Mouse (Mus musculus): ENCODE data around the gene Dbil5. TPM values are rescaled to one million over a fixed set of nuclear protein-coding genes. Genes with fewer than 3 reads are reported as not detected.

The Dbil5 gene
- polyA plus RNA-seq (2012; rRNA removed): 0.43 and 0.54 TPM in 2 replicates

DNA sequence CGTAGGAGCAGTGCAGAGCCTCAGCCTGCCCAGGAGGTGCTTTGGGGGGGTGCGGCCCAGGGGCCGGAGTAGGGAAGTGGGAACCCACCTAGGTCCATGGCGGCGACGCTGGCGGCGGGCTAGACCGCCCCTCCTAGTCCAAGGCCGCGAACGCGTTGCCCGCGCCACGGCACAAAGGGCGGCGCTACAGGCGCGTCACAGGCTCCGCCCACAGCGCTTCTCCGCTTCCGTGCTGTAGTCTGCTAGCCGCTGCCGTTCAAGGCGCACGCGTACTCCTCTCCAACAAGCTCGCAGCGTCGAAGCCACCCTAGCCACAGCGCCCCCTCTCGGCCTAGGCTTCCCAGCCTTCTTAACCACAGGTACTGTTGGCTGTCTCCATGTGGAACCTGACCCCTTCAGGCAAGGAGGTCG lies at the start of gene Dbil5, which contains the start of gene Gemin4:
Gene Dbil5 (plus strand): TSS at position 219 of the 411 bp plus-strand sequence.
Gene Gemin4 (minus strand): TSS at position 275 of the 411 bp plus-strand sequence.

DNA sequence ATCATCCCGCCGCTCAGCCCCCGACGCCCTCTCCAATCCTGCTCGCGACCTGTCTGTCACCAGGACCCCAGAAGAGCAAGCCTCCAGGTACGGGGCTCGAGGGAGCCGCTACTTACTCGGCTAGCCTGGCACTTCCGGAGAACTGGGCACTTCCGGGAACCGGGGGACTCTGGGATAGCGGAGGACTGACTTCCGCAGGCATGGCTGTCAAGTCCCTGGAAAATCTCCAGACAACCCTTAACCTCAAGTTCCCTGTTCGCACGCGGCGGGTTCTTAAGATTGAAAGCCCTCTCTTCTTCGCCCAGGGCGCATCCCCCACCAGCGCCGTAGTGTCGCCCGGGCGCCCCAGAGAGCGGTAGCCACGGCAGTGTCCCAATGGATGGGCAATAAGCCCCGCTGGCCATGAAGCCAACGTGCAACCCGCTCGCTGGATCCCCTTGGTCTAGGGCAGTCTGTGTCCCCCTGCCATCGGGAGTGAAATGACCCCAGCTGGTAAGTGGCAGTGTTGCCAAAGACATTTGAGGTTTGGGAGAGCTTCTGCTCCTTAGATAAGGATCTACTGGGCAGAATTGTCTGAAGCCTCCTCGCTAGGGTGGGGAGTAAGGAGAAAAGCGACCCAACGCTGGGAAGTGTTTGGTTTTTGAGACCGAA lies 37.8 kb upstream of the Dbil5 start, which contains the start of the genes Vps53 and Fam57a:
Gene Vps53 (minus strand): TSS at position 153 of the 651 bp plus-strand sequence.
Gene Fam57a (plus strand): TSS at position 177 of the 651 bp plus-strand sequence.

DNA sequence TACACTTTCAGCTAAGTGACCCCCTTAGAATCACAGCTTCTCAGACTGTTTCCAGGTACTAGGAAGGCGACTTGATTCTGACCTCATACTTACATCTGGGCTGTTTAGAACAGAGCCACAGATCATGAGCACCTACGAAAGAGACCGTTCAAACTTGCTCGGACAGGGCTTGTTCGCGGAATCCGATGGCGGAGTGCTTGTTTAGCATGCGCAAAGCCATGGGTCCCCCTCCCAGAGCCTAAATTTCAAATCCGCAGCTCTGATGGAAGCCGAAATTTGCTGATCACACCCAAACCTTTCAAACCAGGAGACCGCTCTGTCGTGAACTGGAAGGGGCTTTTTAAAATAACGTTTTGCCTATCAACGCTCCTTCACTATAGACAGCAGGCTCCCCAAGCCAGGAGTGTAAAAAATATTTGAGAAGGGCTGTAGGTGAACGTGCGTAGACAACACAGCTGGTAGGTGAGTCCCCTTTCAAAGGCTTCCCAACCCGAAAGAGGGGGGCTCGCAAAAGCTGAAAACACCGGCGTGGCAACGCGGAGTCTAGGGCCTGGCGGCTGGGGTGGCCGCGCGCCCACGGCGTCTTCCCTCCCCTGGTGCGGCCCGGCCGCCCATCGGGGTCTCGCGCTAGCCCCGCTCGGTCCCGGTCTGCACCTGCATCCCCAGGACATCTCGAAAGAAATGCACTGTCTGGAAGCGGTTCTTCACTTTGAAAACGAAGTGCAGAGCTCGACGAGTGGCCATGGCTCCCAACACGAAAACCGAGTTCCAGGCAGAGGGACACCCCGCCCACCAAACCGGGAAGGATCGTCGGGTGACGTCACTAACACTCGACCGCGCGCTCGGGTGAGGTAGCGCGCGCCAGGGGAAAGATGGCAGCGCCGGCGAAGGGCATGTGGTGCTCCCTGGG lies 25.7 kb downstream of the Dbil5 start, which contains the start of the genes Mrm3 and Glod4:
Gene Mrm3 (plus strand): TSS at position 815 of the 910 bp plus-strand sequence.
Gene Glod4 (minus strand): TSS at position 825 of the 910 bp plus-strand sequence.

Other genes starting within 250 kb of the Dbil5 start
- not detected in 2 replicates for gene 1700016K19Rik, start 217.7 kb upstream of the Dbil5 start, polyA plus RNA-seq (2012; rRNA removed)
- gene Rflnb, start 189.8 kb upstream of the Dbil5 start, polyA plus RNA-seq (2012; rRNA removed): 1.4 and 1.6 TPM in 2 replicates
- gene Vps53, start 38.0 kb upstream of the Dbil5 start, polyA plus RNA-seq (2012; rRNA removed): 9.9 and 10.8 TPM in 2 replicates
- gene Fam57a, start 37.9 kb upstream of the Dbil5 start, polyA plus RNA-seq (2012; rRNA removed): 2.9 and 3.1 TPM in 2 replicates
- 5.7 and 7.3 TPM in 2 replicates for gene Gemin4, start 56 bp downstream of the Dbil5 start, polyA plus RNA-seq (2012; rRNA removed)
- gene Mrm3, start 26.1 kb downstream of the Dbil5 start, polyA plus RNA-seq (2012; rRNA removed): 11.3 and 11.7 TPM in 2 replicates
- 21.1 and 21.5 TPM in 2 replicates for gene Glod4, start 26.1 kb downstream of the Dbil5 start, polyA plus RNA-seq (2012; rRNA removed)
- 2.1 and 2.4 TPM in 2 replicates for gene Nxn, start 181.5 kb downstream of the Dbil5 start, polyA plus RNA-seq (2012; rRNA removed)
- 11.1 and 13.1 TPM in 2 replicates for gene Timm22, start 189.3 kb downstream of the Dbil5 start, polyA plus RNA-seq (2012; rRNA removed)